Mouse (Mus musculus): Measurements from ENCODE around the gene Rapgef4.

GRCm38 (mm10) chr2:72039522-72040045 is 58.5 kb downstream of the Rapgef4 start:
- no peak for TF ChIP-seq CTCF (IDR thresholded peaks at IDR 0.05; ENCODE audit: borderline replicate concordance, control insufficient read depth, extremely low read depth, insufficient read depth, low read length, poor library complexity)
- no peak for TF ChIP-seq POLR2A (IDR thresholded peaks at IDR 0.05; ENCODE audit: control insufficient read depth, extremely low read depth, insufficient read depth, low read length, poor library complexity)

Measured in thymus, adult 2 months (tissue).